Mouse (Mus musculus) gastrocnemius, postnatal 36 days (tissue): ENCODE results near the gene Atp8b3. TPM values are rescaled to one million over a fixed set of nuclear protein-coding genes. Genes with fewer than 3 reads are reported as not detected.

Source experiments
- total RNA-seq, 2 experiments: library from RNA; stranded (reverse); gene quantifications; 2 replicates each; pipeline ENCODE4 v1.2.3; 2021

The Atp8b3 gene
- total RNA-seq, 2 experiments from 2014 or later = not detected

Other genes starting within 250 kb of the Atp8b3 start
- 100 to 1,000 TPM; 529 to 644 TPM for gene Rps15, start 246.7 kb downstream of the Atp8b3 start, total RNA-seq
- under 1 TPM; 0.54 to 0.57 TPM for gene Apc2, start 243.1 kb downstream of the Atp8b3 start, total RNA-seq
- gene 2310011J03Rik, start 218.6 kb downstream of the Atp8b3 start, total RNA-seq = 1 to 10 TPM; 5.5 to 6.2 TPM
- gene Pcsk4, start 209.6 kb downstream of the Atp8b3 start, total RNA-seq = 1 to 10 TPM; 1.1 to 2.0 TPM
- 1 to 10 TPM; 1.3 to 1.5 TPM for gene Reep6, start 209.2 kb downstream of the Atp8b3 start, total RNA-seq
- gene Adamtsl5, start 190.7 kb downstream of the Atp8b3 start, total RNA-seq = 10 to 100 TPM; 27.4 to 38.1 TPM
- gene Plk5, start 182.7 kb downstream of the Atp8b3 start, total RNA-seq = under 1 TPM; 0.15 to 0.20 TPM
- 1 to 10 TPM; 3.4 to 4.5 TPM for gene Mex3d, start 151.5 kb downstream of the Atp8b3 start, total RNA-seq
- 10 to 100 TPM; 95.1 to 99.9 TPM for gene Mbd3, start 139.6 kb downstream of the Atp8b3 start, total RNA-seq
- 100 to 1,000 TPM; 825 to 866 TPM for gene Uqcr11, start 132.3 kb downstream of the Atp8b3 start, total RNA-seq
- 10 to 100 TPM; 11.0 to 12.0 TPM for gene Tcf3, start 105.5 kb downstream of the Atp8b3 start, total RNA-seq
- gene Onecut3, start 44.3 kb downstream of the Atp8b3 start, total RNA-seq = not detected
- 1 to 10 TPM; 8.8 to 9.7 TPM for gene Rexo1, start 22.4 kb upstream of the Atp8b3 start, total RNA-seq
- 1 to 10 TPM; 1.5 TPM for gene Klf16, start 38.2 kb upstream of the Atp8b3 start, total RNA-seq
- 10 to 100 TPM; 52.5 to 62.7 TPM for gene Abhd17a, start 51.2 kb upstream of the Atp8b3 start, total RNA-seq
- gene Scamp4, start 63.7 kb upstream of the Atp8b3 start, total RNA-seq = 10 to 100 TPM; 14.5 to 14.8 TPM
- gene Adat3, start 63.8 kb upstream of the Atp8b3 start, total RNA-seq = under 1 TPM; 0.52 to 0.99 TPM
- gene Gm49322, start 66.9 kb upstream of the Atp8b3 start, total RNA-seq = under 1 TPM; 0.25 to 0.26 TPM
- 10 to 100 TPM; 84.0 to 90.0 TPM for gene Csnk1g2, start 83.7 kb upstream of the Atp8b3 start, total RNA-seq
- 10 to 100 TPM; 32.1 to 33.5 TPM for gene Btbd2, start 117.9 kb upstream of the Atp8b3 start, total RNA-seq
- gene Mknk2, start 139.0 kb upstream of the Atp8b3 start, total RNA-seq = 100 to 1,000 TPM; 216 to 227 TPM
- 1 to 10 TPM; 3.4 to 3.6 TPM for gene Mob3a, start 162.9 kb upstream of the Atp8b3 start, total RNA-seq
- gene Izumo4, start 163.1 kb upstream of the Atp8b3 start, total RNA-seq = 1 to 10 TPM; 1.2 to 2.7 TPM
- 10 to 100 TPM; 23.8 to 25.6 TPM for gene Ap3d1, start 203.1 kb upstream of the Atp8b3 start, total RNA-seq
- gene Dot1l, start 216.1 kb upstream of the Atp8b3 start, total RNA-seq = 10 to 100 TPM; 19.2 to 24.8 TPM